Comparison of ENCODE assay signal across 8 mouse cellular contexts in the genomic region with DNA sequence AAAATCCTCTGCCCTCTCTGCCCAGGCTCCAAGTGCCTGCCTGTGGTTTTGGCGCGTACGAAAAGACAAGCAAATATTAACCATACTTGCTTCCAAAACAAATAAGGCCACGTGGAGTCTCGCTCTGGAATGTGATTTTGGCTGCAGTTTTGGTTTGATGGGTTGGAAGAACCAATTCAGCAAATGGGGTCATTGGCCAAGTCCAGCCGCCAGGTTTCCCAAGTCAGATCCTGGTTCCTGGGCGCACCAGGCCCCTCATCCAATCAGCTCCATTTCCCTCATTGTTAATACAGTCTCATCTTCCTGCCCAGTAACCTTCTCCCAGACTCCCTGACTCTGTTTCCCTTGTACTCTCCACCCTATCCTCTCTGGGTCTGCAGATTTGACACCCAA. TPM values are rescaled to one million over a fixed set of nuclear protein-coding genes. Genes with fewer than 3 reads are reported as not detected.
A peak's percentile ranks its signal among the peaks of the same experiment; 100 is the strongest.
DNase-seq lines count a peak whose midpoint lies in the region; ATAC-seq and TF ChIP-seq lines count a peak whose summit lies in the region.

No protein-coding gene starts in this region.

- peak; percentile 50 for DNase-seq in adrenal gland, postnatal 10 days
- no peak for DNase-seq in adrenal gland, postnatal 4 days (ENCODE audit: low spot score in 2 of 2)
- no peak for DNase-seq in Patski (ENCODE audit: low read depth, low spot score)
- DNase-seq in lung, embryonic 14.5 days: peak; percentile 64
- DNase-seq in natural killer cell, adult 2 months (ENCODE audit: low spot score in 2 of 2): no peak
- no peak for DNase-seq in layer of hippocampus, adult 8-10 months (ENCODE audit: low spot score in 2 of 2)

- H3K4me3 ChIP-seq in forebrain, embryonic 12.5 days (replicated peaks): peak overlapping the region; percentile 89
- H3K4me3 ChIP-seq in intestine, postnatal 0 days (ENCODE audit: low read depth, low read length): peak overlapping the region; percentile 74
- peak overlapping the region; percentile 79 for H3K4me3 ChIP-seq in lung, embryonic 14.5 days (ENCODE audit: low read depth, low read length)

- peak; percentile 45 for ATAC-seq in Patski
- ATAC-seq in forebrain, embryonic 12.5 days (ENCODE audit: low FRiP score): no peak; the same call in 1 of the 2 replicates
- ATAC-seq in intestine, postnatal 0 days: no peak
- peak; percentile 16; the same call in 1 of the 2 replicates for ATAC-seq in lung, embryonic 14.5 days (ENCODE audit: insufficient read depth)

- in situ Hi-C loops in Patski (cut with MboI; ENCODE audit: low pct_unique_long_range_greater_than_20kb): no loop called here

- H3K27ac ChIP-seq in forebrain, embryonic 12.5 days: 0 out of 2 replicates have a peak overlapping the region, but pooled peaks have one; percentile 81
- H3K27ac ChIP-seq in intestine, postnatal 0 days (ENCODE audit: low read depth, low read length): no peak overlapping the region
- no peak overlapping the region; the same call in 1 of the 2 replicates for H3K27ac ChIP-seq in lung, embryonic 14.5 days (ENCODE audit: low read depth)

- TF ChIP-seq CTCF in Patski (IDR thresholded peaks at IDR 0.05): no peak
- TF ChIP-seq CTCF in intestine, postnatal 0 days (IDR thresholded peaks at IDR 0.05; ENCODE audit: low read depth): no peak
- TF ChIP-seq CTCF in lung, embryonic 14.5 days (IDR thresholded peaks at IDR 0.05; ENCODE audit: low read depth): 0 out of 2 replicates have a peak, but pooled peaks have one; percentile 4

- no peaks in the 10 kb centered on the region for H3K9me3 ChIP-seq in forebrain, embryonic 12.5 days
- no peaks in the 10 kb centered on the region for H3K9me3 ChIP-seq in intestine, postnatal 0 days (ENCODE audit: control insufficient read depth)
- H3K9me3 ChIP-seq in lung, embryonic 14.5 days (ENCODE audit: low read depth, low read length): no peaks in the 10 kb centered on the region

- POLR2A ChIA-PET in Patski (lab: Charles Lee): interaction anchor here (0.6 kb wide), 1 partner anchor 187 kb away, joined by 3 read pairs; no protein-coding TSS in a partner anchor

- CTCF ChIA-PET in Patski (lab: Charles Lee): no interaction called here

- H3K9ac ChIP-seq in forebrain, embryonic 12.5 days: peak overlapping the region; percentile 89
- H3K9ac ChIP-seq in intestine, postnatal 0 days (ENCODE audit: low read depth, low read length): peak overlapping the region; percentile 97
- H3K9ac ChIP-seq in lung, embryonic 14.5 days: peak overlapping the region; percentile 92

- WGBS in forebrain, embryonic 12.5 days: 57% methylated on average over 7 of the region's 7 CpGs
- WGBS in intestine, postnatal 0 days: 45% methylated on average over 7 of the region's 7 CpGs
- WGBS in lung, embryonic 14.5 days: 24% methylated on average over 7 of the region's 7 CpGs

- H3K27me3 ChIP-seq in Patski: no peaks in the 10 kb centered on the region
- H3K27me3 ChIP-seq in forebrain, embryonic 12.5 days: peaks cover 5% of the 10 kb centered on the region; the same call in 1 of the 2 replicates
- H3K27me3 ChIP-seq in intestine, postnatal 0 days (replicated peaks; ENCODE audit: control insufficient read depth, insufficient read depth, low read length): no peaks in the 10 kb centered on the region
- no peaks in the 10 kb centered on the region for H3K27me3 ChIP-seq in lung, embryonic 14.5 days (ENCODE audit: insufficient read depth, low read length)

- peaks cover 27% of the 10 kb centered on the region for H3K4me1 ChIP-seq in forebrain, embryonic 12.5 days
- peaks cover 14% of the 10 kb centered on the region; the same call in 1 of the 2 replicates for H3K4me1 ChIP-seq in intestine, postnatal 0 days (replicated peaks; ENCODE audit: control insufficient read depth, insufficient read depth, low read length)
- H3K4me1 ChIP-seq in lung, embryonic 14.5 days (ENCODE audit: insufficient read depth): peaks cover 8% of the 10 kb centered on the region; the same call in 1 of the 2 replicates

- H3K36me3 ChIP-seq in forebrain, embryonic 12.5 days (replicated peaks): peaks cover 3% of the 10 kb centered on the region; the same call in 1 of the 2 replicates
- H3K36me3 ChIP-seq in intestine, postnatal 0 days (ENCODE audit: control insufficient read depth, insufficient read depth): no peaks in the 10 kb centered on the region
- H3K36me3 ChIP-seq in lung, embryonic 14.5 days (ENCODE audit: insufficient read depth): no peaks in the 10 kb centered on the region

- H3K4me2 ChIP-seq in forebrain, embryonic 12.5 days: peak overlapping the region; percentile 86
- H3K4me2 ChIP-seq in intestine, postnatal 0 days (replicated peaks; ENCODE audit: low read depth): peak overlapping the region; percentile 93
- peak overlapping the region; percentile 89 for H3K4me2 ChIP-seq in lung, embryonic 14.5 days

RNA-seq across cellular contexts. Expression of gene Ttc7b, which starts 0.9 kb away (rescaled TPM):
- total RNA-seq in adrenal gland, postnatal 10 days (2021): 10 to 100 TPM; 63.4 to 85.3 TPM
- 10 to 100 TPM; 77.2 to 81.2 TPM for total RNA-seq in adrenal gland, postnatal 4 days (2021)
- polyA plus RNA-seq in Patski (2021): 21.3 TPM
- 5.1 and 5.8 TPM in 2 replicates for polyA plus RNA-seq in forebrain, embryonic 12.5 days (2016; fragmentation: Nextera tagmentation; extraction: Ambion mirVana)
- 4.0 and 4.1 TPM in 2 replicates for polyA plus RNA-seq in intestine, postnatal 0 days (2015; fragmentation: Nextera tagmentation; extraction: Ambion mirVana)
- 6.3 and 8.1 TPM in 2 replicates for polyA plus RNA-seq in lung, embryonic 14.5 days (2014; fragmentation: Nextera tagmentation; extraction: Ambion mirVana)
- total RNA-seq in layer of hippocampus, adult 8-10 months (2022): 100 to 1,000 TPM; 160 to 184 (median 174) TPM

Comparison
In these comparisons a context has a peak if more than half of its experiments do, and no peak if none do; other contexts are left out.
1. DNase-seq: peak in adrenal gland, postnatal 10 days (single experiment) and lung, embryonic 14.5 days (single experiment); none in adrenal gland, postnatal 4 days (0 of 2), Patski (single experiment), natural killer cell, adult 2 months (0 of 2) and layer of hippocampus, adult 8-10 months (0 of 2).
2. ATAC-seq: peak in Patski (single experiment) and lung, embryonic 14.5 days (single experiment); none in forebrain, embryonic 12.5 days (single experiment) and intestine, postnatal 0 days (single experiment).
3. Peak in every context shown above with its lines, with median percentiles within 50 percentile points of each other: H3K4me2 ChIP-seq, H3K4me3 ChIP-seq and H3K9ac ChIP-seq.